Mouse (Mus musculus): Measurements from ENCODE around the gene Tiam1. TPM values are rescaled to one million over a fixed set of nuclear protein-coding genes. Genes with fewer than 3 reads are reported as not detected.

The Tiam1 gene
- polyA plus RNA-seq, 1 experiment from 2014 or later: 24.5 TPM

- Histone ChIP-seq H3K9ac (ENCODE audit: low read depth, low read length) (no peak overlapping the region), H3K4me3 (ENCODE audit: low read length) (no peak overlapping the region), H3K27me3 (ENCODE audit: control insufficient read depth, insufficient read depth, low read length) (no peaks in the 10 kb centered on the region), H3K27ac (ENCODE audit: low read depth, low read length) (no peak overlapping the region), H3K4me2 (replicated peaks; ENCODE audit: low read depth, low read length) (no peak overlapping the region), H3K36me3 (ENCODE audit: control insufficient read depth, insufficient read depth, low read length) (no peaks in the 10 kb centered on the region), H3K9me3 (ENCODE audit: control insufficient read depth, low read length) (peaks cover 11% of the 10 kb centered on the region), H3K4me1 (ENCODE audit: control insufficient read depth, insufficient read depth, low read length) (no peaks in the 10 kb centered on the region)
- no peak for ATAC-seq (ENCODE audit: low FRiP score, low TSS enrichment)
- 83% methylated on average over 11 of the region's 11 CpGs for WGBS
These were observed 377.6 kb downstream of the Tiam1 start for GRCm38 (mm10) chr16:89765919-89766318.

GRCm38 (mm10) chr16:89765470-89765869 lies 378.1 kb downstream of the Tiam1 start:
- no peak overlapping the region for H3K4me2 ChIP-seq (replicated peaks; ENCODE audit: low read depth, low read length)
- H3K4me1 ChIP-seq (ENCODE audit: control insufficient read depth, insufficient read depth, low read length): no peaks in the 10 kb centered on the region
- WGBS: 17% methylated on average over 8 of the region's 8 CpGs

GRCm38 (mm10) chr16:89763812-89764211 lies 379.8 kb downstream of the Tiam1 start:
- Histone ChIP-seq H3K36me3 (ENCODE audit: control insufficient read depth, insufficient read depth, low read length) (no peaks in the 10 kb centered on the region), H3K27me3 (ENCODE audit: control insufficient read depth, insufficient read depth, low read length) (no peaks in the 10 kb centered on the region), H3K4me2 (replicated peaks; ENCODE audit: low read depth, low read length) (no peak overlapping the region), H3K9me3 (ENCODE audit: control insufficient read depth, low read length) (no peaks in the 10 kb centered on the region), H3K4me1 (ENCODE audit: control insufficient read depth, insufficient read depth, low read length) (no peaks in the 10 kb centered on the region), H3K9ac (ENCODE audit: low read depth, low read length) (no peak overlapping the region), H3K27ac (ENCODE audit: low read depth, low read length) (no peak overlapping the region), H3K4me3 (ENCODE audit: low read length) (no peak overlapping the region)
- WGBS: 76% methylated on average over 2 of the region's 2 CpGs
- ATAC-seq (ENCODE audit: low FRiP score, low TSS enrichment): no peak

More at GRCm38 (mm10) chr16:89765470-89765869, 378.1 kb downstream of the Tiam1 start:
- Histone ChIP-seq H3K4me3 (ENCODE audit: low read length) (no peak overlapping the region), H3K9ac (ENCODE audit: low read depth, low read length) (no peak overlapping the region), H3K27ac (ENCODE audit: low read depth, low read length) (no peak overlapping the region), H3K36me3 (ENCODE audit: control insufficient read depth, insufficient read depth, low read length) (no peaks in the 10 kb centered on the region), H3K27me3 (ENCODE audit: control insufficient read depth, insufficient read depth, low read length) (no peaks in the 10 kb centered on the region), H3K9me3 (ENCODE audit: control insufficient read depth, low read length) (peaks cover 11% of the 10 kb centered on the region)
- ATAC-seq (ENCODE audit: low FRiP score, low TSS enrichment): no peak

- no peak overlapping the region for H3K4me3 ChIP-seq (ENCODE audit: low read length)
- no peak overlapping the region for H3K27ac ChIP-seq (ENCODE audit: low read depth, low read length)
- no peak for ATAC-seq (ENCODE audit: low FRiP score, low TSS enrichment)
- no peaks in the 10 kb centered on the region for H3K27me3 ChIP-seq (ENCODE audit: control insufficient read depth, insufficient read depth, low read length)
- no peaks in the 10 kb centered on the region for H3K9me3 ChIP-seq (ENCODE audit: control insufficient read depth, low read length)
- H3K9ac ChIP-seq (ENCODE audit: low read depth, low read length): no peak overlapping the region
- no peaks in the 10 kb centered on the region for H3K4me1 ChIP-seq (ENCODE audit: control insufficient read depth, insufficient read depth, low read length)
- H3K36me3 ChIP-seq (ENCODE audit: control insufficient read depth, insufficient read depth, low read length): no peaks in the 10 kb centered on the region
- 77% methylated on average over 10 of the region's 10 CpGs for WGBS
- no peak overlapping the region for H3K4me2 ChIP-seq (replicated peaks; ENCODE audit: low read depth, low read length)
These were observed 381.0 kb downstream of the Tiam1 start for GRCm38 (mm10) chr16:89762523-89762922.

GRCm38 (mm10) chr16:89762096-89762495 lies 381.5 kb downstream of the Tiam1 start:
- Histone ChIP-seq H3K4me1 (ENCODE audit: control insufficient read depth, insufficient read depth, low read length) (no peaks in the 10 kb centered on the region), H3K4me2 (replicated peaks; ENCODE audit: low read depth, low read length) (no peak overlapping the region), H3K36me3 (ENCODE audit: control insufficient read depth, insufficient read depth, low read length) (no peaks in the 10 kb centered on the region), H3K9ac (ENCODE audit: low read depth, low read length) (no peak overlapping the region), H3K27me3 (ENCODE audit: control insufficient read depth, insufficient read depth, low read length) (no peaks in the 10 kb centered on the region), H3K9me3 (ENCODE audit: control insufficient read depth, low read length) (no peaks in the 10 kb centered on the region), H3K27ac (ENCODE audit: low read depth, low read length) (no peak overlapping the region), H3K4me3 (ENCODE audit: low read length) (no peak overlapping the region)
- WGBS: 44% methylated on average over 8 of the region's 8 CpGs
- no peak for ATAC-seq (ENCODE audit: low FRiP score, low TSS enrichment)

DNA sequence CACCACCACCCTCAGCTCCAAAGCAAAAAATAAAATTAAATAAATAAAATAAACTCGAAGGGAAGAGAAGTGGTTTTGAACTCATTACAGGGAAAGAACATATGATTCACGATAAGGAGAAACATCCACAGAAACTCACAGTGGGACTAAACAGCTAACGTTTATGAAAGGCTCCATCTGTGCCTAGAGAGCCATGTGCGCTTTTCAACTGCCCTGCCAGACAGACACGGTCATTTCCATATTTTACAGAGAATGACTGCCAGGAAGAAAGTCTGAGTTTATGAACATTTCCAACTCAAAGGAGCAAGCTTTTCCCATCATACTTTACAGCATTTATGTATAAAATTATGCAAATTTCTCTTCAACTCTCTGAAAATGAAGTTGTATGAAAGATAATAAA lies 386.2 kb downstream of the Tiam1 start:
- Histone ChIP-seq H3K36me3 (ENCODE audit: control insufficient read depth, insufficient read depth, low read length) (no peaks in the 10 kb centered on the region), H3K27ac (ENCODE audit: low read depth, low read length) (no peak overlapping the region), H3K9me3 (ENCODE audit: control insufficient read depth, low read length) (no peaks in the 10 kb centered on the region), H3K27me3 (ENCODE audit: control insufficient read depth, insufficient read depth, low read length) (no peaks in the 10 kb centered on the region), H3K4me3 (ENCODE audit: low read length) (no peak overlapping the region), H3K4me2 (replicated peaks; ENCODE audit: low read depth, low read length) (no peak overlapping the region), H3K9ac (ENCODE audit: low read depth, low read length) (no peak overlapping the region), H3K4me1 (ENCODE audit: control insufficient read depth, insufficient read depth, low read length) (no peaks in the 10 kb centered on the region)
- ATAC-seq (ENCODE audit: low FRiP score, low TSS enrichment): no peak
- WGBS: 70% methylated on average over 5 of the region's 5 CpGs

GRCm38 (mm10) chr16:89754709-89755108 lies 388.9 kb downstream of the Tiam1 start:
- no peak overlapping the region for H3K4me3 ChIP-seq (ENCODE audit: low read length)
- no peaks in the 10 kb centered on the region for H3K4me1 ChIP-seq (ENCODE audit: control insufficient read depth, insufficient read depth, low read length)
- no peaks in the 10 kb centered on the region for H3K9me3 ChIP-seq (ENCODE audit: control insufficient read depth, low read length)
- no peaks in the 10 kb centered on the region for H3K36me3 ChIP-seq (ENCODE audit: control insufficient read depth, insufficient read depth, low read length)
- no peak overlapping the region for H3K9ac ChIP-seq (ENCODE audit: low read depth, low read length)
- no peaks in the 10 kb centered on the region for H3K27me3 ChIP-seq (ENCODE audit: control insufficient read depth, insufficient read depth, low read length)
- 77% methylated on average over 3 of the region's 3 CpGs for WGBS
- no peak overlapping the region for H3K4me2 ChIP-seq (replicated peaks; ENCODE audit: low read depth, low read length)
- H3K27ac ChIP-seq (ENCODE audit: low read depth, low read length): no peak overlapping the region
- no peak for ATAC-seq (ENCODE audit: low FRiP score, low TSS enrichment)

GRCm38 (mm10) chr16:89747864-89748263 lies 395.7 kb downstream of the Tiam1 start:
- Histone ChIP-seq H3K9me3 (ENCODE audit: control insufficient read depth, low read length) (no peaks in the 10 kb centered on the region), H3K36me3 (ENCODE audit: control insufficient read depth, insufficient read depth, low read length) (no peaks in the 10 kb centered on the region), H3K4me1 (ENCODE audit: control insufficient read depth, insufficient read depth, low read length) (no peaks in the 10 kb centered on the region), H3K27ac (ENCODE audit: low read depth, low read length) (no peak overlapping the region), H3K4me3 (ENCODE audit: low read length) (no peak overlapping the region), H3K27me3 (ENCODE audit: control insufficient read depth, insufficient read depth, low read length) (no peaks in the 10 kb centered on the region), H3K9ac (ENCODE audit: low read depth, low read length) (no peak overlapping the region), H3K4me2 (replicated peaks; ENCODE audit: low read depth, low read length) (no peak overlapping the region)
- 68% methylated on average over 2 of the region's 2 CpGs for WGBS
- ATAC-seq (ENCODE audit: low FRiP score, low TSS enrichment): no peak

- ATAC-seq (ENCODE audit: low FRiP score, low TSS enrichment): no peak
These were observed 404.0 kb downstream of the Tiam1 start for GRCm38 (mm10) chr16:89739559-89739958.

DNA sequence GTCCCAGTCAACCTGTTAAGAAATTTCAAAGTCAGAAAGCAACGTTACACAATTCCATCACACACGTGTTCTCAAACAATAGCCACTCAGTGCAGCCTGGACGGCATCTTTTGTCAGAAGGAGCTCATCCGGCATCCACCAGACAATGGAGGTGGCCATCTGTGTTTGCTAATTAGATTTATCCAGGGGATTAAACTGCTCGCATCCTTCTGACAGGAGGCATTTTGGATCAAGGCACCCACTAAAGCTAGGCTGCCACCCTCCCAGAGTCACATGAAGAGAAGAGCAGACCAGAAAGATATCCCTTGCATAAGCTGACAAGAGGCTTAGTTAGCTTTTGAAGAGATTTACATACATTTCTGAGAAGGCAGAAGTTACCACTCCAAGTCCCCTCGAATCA lies 404.6 kb downstream of the Tiam1 start:
- Histone ChIP-seq H3K9ac (ENCODE audit: low read depth, low read length) (no peak overlapping the region), H3K27me3 (ENCODE audit: control insufficient read depth, insufficient read depth, low read length) (no peaks in the 10 kb centered on the region), H3K9me3 (ENCODE audit: control insufficient read depth, low read length) (no peaks in the 10 kb centered on the region), H3K4me1 (ENCODE audit: control insufficient read depth, insufficient read depth, low read length) (no peaks in the 10 kb centered on the region), H3K27ac (ENCODE audit: low read depth, low read length) (no peak overlapping the region), H3K4me2 (replicated peaks; ENCODE audit: low read depth, low read length) (no peak overlapping the region), H3K4me3 (ENCODE audit: low read length) (no peak overlapping the region), H3K36me3 (ENCODE audit: control insufficient read depth, insufficient read depth, low read length) (no peaks in the 10 kb centered on the region)
- WGBS: 68% methylated on average over 6 of the region's 6 CpGs
- ATAC-seq (ENCODE audit: low FRiP score, low TSS enrichment): no peak

More at GRCm38 (mm10) chr16:89739559-89739958, 404.0 kb downstream of the Tiam1 start:
- 79% methylated on average over 2 of the region's 2 CpGs for WGBS
- no peaks in the 10 kb centered on the region for H3K4me1 ChIP-seq (ENCODE audit: control insufficient read depth, insufficient read depth, low read length)
- no peak overlapping the region for H3K4me2 ChIP-seq (replicated peaks; ENCODE audit: low read depth, low read length)
- no peak overlapping the region for H3K27ac ChIP-seq (ENCODE audit: low read depth, low read length)
- H3K36me3 ChIP-seq (ENCODE audit: control insufficient read depth, insufficient read depth, low read length): no peaks in the 10 kb centered on the region
- no peak overlapping the region for H3K9ac ChIP-seq (ENCODE audit: low read depth, low read length)
- H3K27me3 ChIP-seq (ENCODE audit: control insufficient read depth, insufficient read depth, low read length): no peaks in the 10 kb centered on the region
- H3K9me3 ChIP-seq (ENCODE audit: control insufficient read depth, low read length): no peaks in the 10 kb centered on the region
- H3K4me3 ChIP-seq (ENCODE audit: low read length): no peak overlapping the region

Data from kidney, embryonic 14.5 days (tissue).